Mouse (Mus musculus) kidney, postnatal 0 days (tissue): ENCODE measurements around the gene Paqr5. TPM values are rescaled to one million over a fixed set of nuclear protein-coding genes. Genes with fewer than 3 reads are reported as not detected.
A peak's percentile ranks its signal among the peaks of the same experiment; 100 is the strongest.

Experiments
- ATAC-seq: fragments of 200-750 bp; cut with Nextera tagmentation; replicated peaks from 2 replicates; pipeline ENCODE4 v1.8.0; 2017; ENCODE audit warnings: low read depth, moderate number of reproducible peaks, moderate TSS enrichment, moderate library complexity; ENCODE audit not compliant: low FRiP score
- DNase-seq: peaks from one replicate; pipeline ENCODE4 v3.0.0-alpha.2; 2016; ENCODE audit warnings: low spot score
- H3K27ac ChIP-seq: fragments of 300-500 bp; sonication (generic); 2 replicates; pipeline ENCODE4 v1.5.1; 2014; ENCODE audit warnings: mild to moderate bottlenecking
- H3K27me3 ChIP-seq: fragments of 300-500 bp; sonication (generic); 2 replicates; pipeline ENCODE4 v1.6.1; 2014; ENCODE audit warnings: low read length, mixed read lengths; ENCODE audit not compliant: insufficient read depth
- H3K36me3 ChIP-seq: fragments of 300-500 bp; sonication (generic); 2 replicates; pipeline ENCODE4 v1.6.1; 2014; ENCODE audit warnings: low read length, mixed read lengths; ENCODE audit not compliant: insufficient read depth
- H3K4me1 ChIP-seq: fragments of 300-500 bp; sonication (generic); replicated peaks from 2 replicates; pipeline ENCODE4 v1.6.1; 2014; ENCODE audit warnings: antibody characterized with exemption, low read length, mixed read lengths; ENCODE audit not compliant: insufficient read depth
- H3K4me2 ChIP-seq: fragments of 300-500 bp; sonication (generic); 2 replicates; pipeline ENCODE4 v1.6.1; 2014; ENCODE audit warnings: mild to moderate bottlenecking, low read length, moderate library complexity, mixed read lengths
- H3K4me3 ChIP-seq: fragments of 300-500 bp; sonication (generic); replicated peaks from 2 replicates; pipeline ENCODE4 v1.5.1; 2014; ENCODE audit warnings: low read depth, low read length
- H3K9ac ChIP-seq: fragments of 300-500 bp; sonication (generic); 2 replicates; pipeline ENCODE4 v1.6.1; 2014; ENCODE audit warnings: low read depth, low read length
- H3K9me3 ChIP-seq: fragments of 300-500 bp; sonication (generic); replicated peaks from 2 replicates; pipeline ENCODE4 v1.6.1; 2016; ENCODE audit warnings: low read length, inconsistent platforms, mixed read lengths
- CTCF ChIP-seq: IDR thresholded peaks from 2 replicates; pipeline ENCODE4 v1.5.1; 2016; ENCODE audit warnings: antibody characterized with exemption, low read depth, mild to moderate bottlenecking, moderate library complexity
- WGBS: fragments of 180-500 bp; shearing (Covaris S2); extraction: QIAGEN DNeasy Blood & Tissue Kit; methylation state at CpG from one replicate; pipeline ENCODE4 v1.1.7; 2014; 5-methylcytosine and 5-hydroxymethylcytosine counted together
- polyA plus RNA-seq: library from polyadenylated mRNA; unstranded; fragments of >200 nt; fragmentation: Nextera tagmentation; extraction: Ambion mirVana; gene quantifications from 2 replicates; pipeline ENCODE4 v1.2.1, GENCODE M21; 2015

Gene Paqr5
- polyA plus RNA-seq, 1 experiment from 2014 or later, result 109 TPM

DNA sequence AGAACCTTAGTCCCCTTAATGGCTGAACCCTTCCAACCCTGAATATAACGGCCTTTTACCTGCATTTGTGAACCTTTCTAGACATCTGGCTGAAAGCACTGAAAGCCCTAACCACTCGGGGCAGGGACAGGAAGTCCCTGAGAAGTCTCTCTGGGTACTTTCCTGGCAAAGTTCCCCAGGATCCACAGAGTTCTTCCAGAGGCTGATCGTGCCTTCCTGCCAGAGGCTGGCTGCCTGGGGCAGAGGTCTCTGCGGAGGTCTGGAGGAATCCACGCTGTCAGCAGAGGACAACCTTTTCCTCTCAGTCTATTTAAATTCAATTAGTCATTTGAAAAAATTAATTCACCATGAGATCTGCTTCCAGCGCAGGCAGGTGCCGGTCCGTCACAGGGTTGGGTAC lies 22.5 kb upstream of the Paqr5 start:
- no peak for TF ChIP-seq CTCF
- H3K36me3 ChIP-seq, result no peaks in the 10 kb centered on the region
- ATAC-seq (no peak), DNase-seq (no peak)
- no peaks in the 10 kb centered on the region for H3K27me3 ChIP-seq
- no peak overlapping the region for H3K4me2 ChIP-seq
- WGBS, result 65% methylated on average over 8 of the region's 8 CpGs
- no peak overlapping the region for H3K9ac ChIP-seq
- no peaks in the 10 kb centered on the region for H3K4me1 ChIP-seq
- no peak overlapping the region for H3K27ac ChIP-seq
- H3K9me3 ChIP-seq, result no peaks in the 10 kb centered on the region
- no peak overlapping the region for H3K4me3 ChIP-seq

DNA sequence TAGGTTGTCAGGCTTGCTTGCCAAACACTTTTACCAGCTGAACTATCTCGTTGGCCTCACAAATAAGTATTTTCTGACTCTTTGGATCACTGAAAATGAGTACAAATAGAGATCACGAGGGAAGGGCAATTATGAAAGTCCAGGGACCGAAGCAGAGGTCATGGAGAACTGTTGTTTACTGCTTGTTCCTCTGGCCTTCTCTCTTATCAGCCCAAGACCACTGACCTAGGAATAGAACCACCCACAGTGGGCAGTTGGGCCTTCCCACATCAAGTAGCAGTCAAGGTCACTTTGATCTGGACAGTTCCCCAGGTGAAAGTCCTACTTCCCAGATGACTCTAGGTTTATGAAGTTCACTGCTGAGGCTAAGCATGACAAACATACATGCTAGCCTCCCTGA lies 15.5 kb upstream of the Paqr5 start:
- Histone ChIP-seq H3K4me1 (no peaks in the 10 kb centered on the region), H3K9me3 (no peaks in the 10 kb centered on the region), H3K27ac (no peak overlapping the region), H3K4me2 (no peak overlapping the region), H3K9ac (no peak overlapping the region), H3K36me3 (no peaks in the 10 kb centered on the region), H3K4me3 (no peak overlapping the region), H3K27me3 (no peaks in the 10 kb centered on the region)
- DNase-seq (no peak), ATAC-seq (no peak)
- WGBS, result 81% methylated on average over 3 of the region's 3 CpGs
- no peak for TF ChIP-seq CTCF

DNA sequence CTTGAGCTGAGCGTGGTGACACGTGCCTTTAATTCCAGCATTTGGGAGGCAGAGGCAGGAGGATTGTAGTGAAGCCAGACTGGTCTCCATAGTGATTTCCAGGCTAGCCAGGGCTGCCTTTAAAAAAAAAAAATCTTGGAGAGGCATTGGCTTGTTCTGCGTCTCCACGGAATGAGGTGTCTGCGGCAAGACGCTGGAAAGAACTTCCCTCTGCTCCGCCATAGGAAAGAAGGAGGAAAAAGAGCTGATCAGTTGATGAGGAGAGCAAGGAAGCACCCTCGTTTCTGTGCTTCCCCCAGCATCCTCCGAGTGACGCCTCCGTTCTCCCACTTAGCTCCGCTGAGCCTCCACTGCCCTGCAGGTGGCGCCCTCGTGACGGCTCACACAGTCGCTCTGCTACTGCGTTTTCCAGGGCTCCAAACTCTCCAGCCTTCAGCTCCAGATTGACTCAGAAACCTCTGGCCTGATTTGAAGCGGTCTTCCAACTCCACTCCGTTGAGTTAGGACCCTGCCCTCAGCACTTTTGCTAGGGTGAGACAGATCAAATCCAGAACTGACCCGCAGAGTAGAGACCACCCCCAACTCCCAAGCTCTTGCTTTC lies 13.5 kb upstream of the Paqr5 start:
- H3K4me1 ChIP-seq, result no peaks in the 10 kb centered on the region
- 8% methylated on average over 20 of the region's 20 CpGs for WGBS
- H3K9ac ChIP-seq, result no peak overlapping the region
- peak; percentile 92 for DNase-seq
- TF ChIP-seq CTCF, result peak; percentile 96
- no peaks in the 10 kb centered on the region for H3K9me3 ChIP-seq
- no peak overlapping the region for H3K27ac ChIP-seq
- no peaks in the 10 kb centered on the region for H3K36me3 ChIP-seq
- no peak overlapping the region for H3K4me3 ChIP-seq
- no peaks in the 10 kb centered on the region for H3K27me3 ChIP-seq
- no peak overlapping the region for H3K4me2 ChIP-seq
- ATAC-seq, result no peak; the same call in 1 of the 2 replicates

DNA sequence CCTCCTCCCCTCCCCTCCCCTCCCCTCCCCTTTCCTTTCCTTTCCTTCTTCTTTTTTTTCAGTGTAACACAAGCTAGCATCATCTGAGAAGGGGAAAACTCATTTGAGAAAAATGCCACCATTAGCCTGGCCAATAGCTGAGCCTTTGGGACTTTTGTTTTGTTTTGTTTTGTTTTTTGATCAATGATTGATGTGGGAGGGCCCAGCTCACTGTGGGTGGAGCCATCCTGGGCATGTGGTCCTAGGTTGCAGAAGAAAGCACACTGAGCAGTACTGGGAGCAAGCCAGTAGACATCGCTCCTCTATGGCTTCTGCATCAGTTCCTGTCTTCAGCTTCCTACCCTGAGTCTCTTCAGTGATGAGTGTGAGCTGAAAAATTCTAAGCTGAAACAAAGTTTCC lies 9.2 kb upstream of the Paqr5 start:
- TF ChIP-seq CTCF, result no peak
- no peaks in the 10 kb centered on the region for H3K27me3 ChIP-seq

DNA sequence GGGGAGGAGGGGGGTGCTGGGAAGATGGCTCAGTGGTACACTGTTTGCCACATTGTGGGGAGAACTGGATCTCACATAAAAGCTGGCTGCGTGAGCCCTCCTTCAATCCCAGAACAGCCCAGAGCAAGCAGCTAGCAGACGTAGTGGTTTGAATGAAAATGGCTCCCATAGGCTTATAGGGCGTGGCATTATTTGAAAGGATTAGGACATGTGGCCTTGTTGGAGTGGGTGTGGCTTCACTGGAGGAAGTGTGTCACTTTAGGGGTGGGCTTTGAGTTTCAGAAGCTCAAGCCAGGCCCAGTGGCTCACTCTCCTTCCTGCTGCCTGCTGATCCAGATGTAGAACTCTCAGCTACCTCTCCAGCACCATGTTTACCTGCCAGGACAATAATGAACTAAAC lies 5.5 kb upstream of the Paqr5 start:
- H3K9ac ChIP-seq, result no peak overlapping the region
- H3K4me1 ChIP-seq, result peaks cover 1% of the 10 kb centered on the region; the same call in 1 of the 2 replicates
- H3K4me2 ChIP-seq, result no peak overlapping the region
- H3K27me3 ChIP-seq, result no peaks in the 10 kb centered on the region
- no peak overlapping the region for H3K27ac ChIP-seq
- WGBS, result 99% methylated on average over 3 of the region's 3 CpGs
- no peak overlapping the region for H3K4me3 ChIP-seq
- no peaks in the 10 kb centered on the region for H3K36me3 ChIP-seq
- no peaks in the 10 kb centered on the region for H3K9me3 ChIP-seq
- TF ChIP-seq CTCF, result no peak
- ATAC-seq, result no peak
- DNase-seq, result no peak

More for the DNA sequence above, 9.2 kb upstream of the Paqr5 start:
- Histone ChIP-seq H3K4me3 (no peak overlapping the region), H3K36me3 (no peaks in the 10 kb centered on the region), H3K4me2 (no peak overlapping the region), H3K27ac (no peak overlapping the region), H3K4me1 (no peaks in the 10 kb centered on the region), H3K9me3 (no peaks in the 10 kb centered on the region), H3K9ac (no peak overlapping the region)
- DNase-seq, result no peak
- ATAC-seq, result no peak
- WGBS, result 93% methylated on average over 1 of the region's 1 CpGs

DNA sequence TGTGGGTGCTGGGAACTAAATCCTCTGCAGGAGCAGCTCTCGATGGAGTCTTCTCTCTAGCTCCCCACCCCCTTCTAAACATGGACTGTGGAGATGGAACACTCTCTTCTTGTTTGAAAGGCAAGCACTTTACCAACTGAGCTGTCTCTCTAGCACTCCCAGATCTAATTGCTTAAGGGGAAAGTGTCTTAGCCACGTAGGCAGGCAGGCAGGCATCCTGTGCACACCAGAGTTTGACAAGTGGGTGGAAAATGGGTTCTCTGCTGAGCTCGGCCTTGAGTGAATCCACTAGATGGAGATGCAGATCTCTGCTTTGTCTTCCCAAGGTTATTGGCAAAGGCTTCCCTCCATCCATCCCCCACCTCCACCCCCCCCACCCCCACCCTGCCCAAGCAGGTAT lies 1.4 kb upstream of the Paqr5 start:
- H3K27me3 ChIP-seq, result no peaks in the 10 kb centered on the region
- peaks cover 8% of the 10 kb centered on the region; the same call in 1 of the 2 replicates for H3K4me1 ChIP-seq
- no peak overlapping the region for H3K9ac ChIP-seq
- no peaks in the 10 kb centered on the region for H3K9me3 ChIP-seq
- ATAC-seq (no peak), DNase-seq (no peak)
- no peak overlapping the region for H3K4me2 ChIP-seq
- WGBS, result 55% methylated on average over 3 of the region's 3 CpGs
- no peak for TF ChIP-seq CTCF
- H3K27ac ChIP-seq, result no peak overlapping the region
- no peak overlapping the region for H3K4me3 ChIP-seq
- H3K36me3 ChIP-seq, result no peaks in the 10 kb centered on the region

DNA sequence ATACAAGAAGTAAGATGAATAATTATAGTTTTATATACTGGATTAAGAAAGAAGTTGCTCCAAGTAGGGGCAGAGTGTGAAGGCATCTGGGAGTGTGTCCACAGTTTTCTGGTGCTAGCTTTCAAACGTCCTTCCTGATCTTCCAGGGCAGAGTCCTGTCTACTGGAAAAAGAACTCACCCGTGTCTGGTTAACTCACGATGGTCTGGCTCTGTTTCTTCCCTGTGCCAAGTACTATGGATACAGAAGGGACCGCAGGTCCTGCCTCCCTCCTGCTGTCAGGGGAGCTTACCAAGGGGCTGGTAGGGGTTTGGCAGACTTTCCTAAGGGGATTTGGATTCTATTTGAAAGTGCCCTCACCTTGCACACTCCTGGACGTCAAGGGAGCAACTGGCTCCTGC lies 1.6 kb downstream of the Paqr5 start:
- ATAC-seq, result no peak
- WGBS, result 33% methylated on average over 5 of the region's 5 CpGs
- peak overlapping the region; percentile 47 for H3K4me2 ChIP-seq

More for the DNA sequence above, 1.6 kb downstream of the Paqr5 start:
- Histone ChIP-seq H3K27me3 (no peaks in the 10 kb centered on the region), H3K27ac (peak overlapping the region; percentile 83), H3K9me3 (no peaks in the 10 kb centered on the region), H3K4me1 (peaks cover 23% of the 10 kb centered on the region), H3K4me3 (no peak overlapping the region), H3K36me3 (no peaks in the 10 kb centered on the region), H3K9ac (peak overlapping the region; percentile 40; the same call in 1 of the 2 replicates)
- DNase-seq, result no peak
- TF ChIP-seq CTCF, result no peak
